Mouse (Mus musculus) bone marrow, adult 2 months (tissue): ENCODE data around the gene Avp.

Experiments
- CTCF ChIP-seq: fragments of 200-500 bp; IDR thresholded peaks from 2 replicates; pipeline ENCODE4 v1.5.1; 2011; ENCODE audit warnings: low read length, control low read depth; ENCODE audit not compliant: control insufficient read depth, insufficient read depth
- POLR2A ChIP-seq: fragments of 200-500 bp; IDR thresholded peaks from 2 replicates; pipeline ENCODE4 v1.6.1; 2011; ENCODE audit warnings: low read depth, mild to moderate bottlenecking, control low read depth, low read length, borderline replicate concordance; ENCODE audit not compliant: control insufficient read depth

GRCm38 (mm10) chr2:130577021-130577420, 5.3 kb downstream of the Avp start:
- TF ChIP-seq CTCF: no peak
- no peak for TF ChIP-seq POLR2A
